ENCODE assay signal across 10 mouse cellular contexts in the genomic region with DNA sequence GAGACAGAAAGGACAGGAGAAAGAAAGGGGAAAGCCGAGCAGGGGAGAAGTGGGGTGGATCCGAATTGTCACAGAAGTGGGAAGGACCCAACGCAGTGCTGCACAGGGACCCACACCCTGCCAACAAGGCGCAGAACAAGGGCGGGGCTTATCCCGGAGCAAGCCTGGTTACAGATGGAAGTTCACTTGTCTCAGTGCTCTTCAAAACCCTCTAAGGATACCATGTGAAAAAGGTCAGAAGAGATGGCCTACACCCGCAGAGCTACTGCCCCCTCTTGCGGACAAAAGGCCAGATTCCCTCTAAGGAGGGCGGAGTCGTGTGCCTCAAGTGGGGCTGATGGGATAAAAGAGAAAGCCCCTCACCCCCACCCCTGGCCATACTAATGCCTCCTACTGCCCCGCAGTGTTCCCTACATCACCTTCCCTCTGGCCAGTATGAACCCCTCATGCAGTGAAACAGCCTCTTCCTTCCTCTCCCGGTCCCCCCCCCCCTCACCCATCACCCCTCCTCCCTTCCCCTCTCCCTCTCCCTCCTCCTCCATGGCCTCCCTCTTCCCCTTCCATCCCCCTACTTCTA.
A peak's percentile ranks its signal among the peaks of the same experiment; 100 is the strongest.
DNase-seq lines count a peak whose midpoint lies in the region; ATAC-seq and TF ChIP-seq lines count a peak whose summit lies in the region.
"Had no signal": no experiment of that assay in that cellular context is flagged by ENCODE, and none has a peak within 500 bp of the region (broad histone marks: within the 10 kb centered on the region; RNA-seq: fewer than 3 reads in every experiment).

No protein-coding gene starts in this region.

- ATAC-seq in lung, postnatal 0 days: no peak
- peak; percentile 68 for ATAC-seq in midbrain, embryonic 12.5 days (ENCODE audit: low FRiP score, low read depth)
- ATAC-seq in erythroblast, adult 5-6 weeks (replicated peaks; ENCODE audit: low FRiP score, poor library complexity, severe bottlenecking): no peak
- ATAC-seq: inflammation-experienced regulatory T-cells, adult 6 months had no signal

- TF ChIP-seq CTCF in lung, postnatal 0 days (IDR thresholded peaks at IDR 0.05): peak; percentile 15

- H3K9me3 ChIP-seq in lung, postnatal 0 days (ENCODE audit: low read length): no peaks in the 10 kb centered on the region
- no peaks in the 10 kb centered on the region for H3K9me3 ChIP-seq in midbrain, embryonic 12.5 days

- H3K4me2 ChIP-seq in lung, postnatal 0 days (replicated peaks; ENCODE audit: low read depth, low read length): no peak overlapping the region
- 0 out of 2 replicates have a peak overlapping the region, but pooled peaks have one; percentile 1 for H3K4me2 ChIP-seq in midbrain, embryonic 12.5 days (replicated peaks)

- TF ChIP-seq EP300 in lung, postnatal 0 days (IDR thresholded peaks at IDR 0.05): no peak

- H3K4me3 ChIP-seq in lung, postnatal 0 days (ENCODE audit: low read depth, low read length): no peak overlapping the region
- H3K4me3 ChIP-seq in midbrain, embryonic 12.5 days: no peak overlapping the region

- H3K9ac ChIP-seq in lung, postnatal 0 days (replicated peaks; ENCODE audit: low read depth): no peak overlapping the region
- H3K9ac ChIP-seq in midbrain, embryonic 12.5 days (replicated peaks): no peak overlapping the region

- H3K27ac ChIP-seq in lung, postnatal 0 days (ENCODE audit: low read length): no peak overlapping the region
- no peak overlapping the region for H3K27ac ChIP-seq in midbrain, embryonic 12.5 days (replicated peaks)

- 25% methylated on average over 11 of the region's 12 CpGs for WGBS in lung, postnatal 0 days
- 18% methylated on average over 12 of the region's 12 CpGs for WGBS in midbrain, embryonic 12.5 days

- no peaks in the 10 kb centered on the region for H3K4me1 ChIP-seq in lung, postnatal 0 days (ENCODE audit: insufficient read depth, low read depth, low read length)
- peaks cover 35% of the 10 kb centered on the region for H3K4me1 ChIP-seq in midbrain, embryonic 12.5 days

- DNase-seq in cerebellum, postnatal 10 days: peak; percentile 20 to 26
- no peak for DNase-seq in cerebellum, adult 11 months
- peak; percentile 6 for DNase-seq in lung, postnatal 0 days (ENCODE audit: low spot score)
- DNase-seq in lung, postnatal 4 days: no peak
- no peak for DNase-seq in testis, postnatal 14 days (ENCODE audit: low spot score)
- no peak for DNase-seq in T-cell, adult 2 months (ENCODE audit: low spot score)
- DNase-seq: right cerebral cortex, adult 18-20 months had no signal

- H3K27me3 ChIP-seq in lung, postnatal 0 days (replicated peaks; ENCODE audit: insufficient read depth, low read length): no peaks in the 10 kb centered on the region
- 0 out of 2 replicates have a peak, but pooled peaks cover 4% of the 10 kb centered on the region for H3K27me3 ChIP-seq in midbrain, embryonic 12.5 days

- no peaks in the 10 kb centered on the region for H3K36me3 ChIP-seq in lung, postnatal 0 days (ENCODE audit: insufficient read depth, low read length)
- no peaks in the 10 kb centered on the region for H3K36me3 ChIP-seq in midbrain, embryonic 12.5 days

Comparison
In these comparisons a context has a peak if more than half of its experiments do, and no peak if none do; other contexts are left out.
1. DNase-seq: peak in cerebellum, postnatal 10 days (2 of 2) and lung, postnatal 0 days (single experiment); none in cerebellum, adult 11 months (single experiment), lung, postnatal 4 days (0 of 2), testis, postnatal 14 days (single experiment) and T-cell, adult 2 months (single experiment).